Mouse (Mus musculus): ENCODE data around the gene Dnajc12. TPM values are rescaled to one million over a fixed set of nuclear protein-coding genes. Genes with fewer than 3 reads are reported as not detected.
"Not testable (repeated sequence)": the region's sequence is repeated elsewhere in the genome, so short reads cannot be mapped to it uniquely, and the experiment has no call there.

The Dnajc12 gene
- total RNA-seq (2022): 10 to 100 TPM; 17.6 to 25.0 (median 24.7) TPM

GRCm38 (mm10) chr10:63382372-63383279, at the start of gene Dnajc12:
Gene Dnajc12, plus strand, starts transcription at chr10:63382443.
- DNase-seq (ENCODE audit: low spot score in 2 of 2): peak; percentile 78 to 83

DNA sequence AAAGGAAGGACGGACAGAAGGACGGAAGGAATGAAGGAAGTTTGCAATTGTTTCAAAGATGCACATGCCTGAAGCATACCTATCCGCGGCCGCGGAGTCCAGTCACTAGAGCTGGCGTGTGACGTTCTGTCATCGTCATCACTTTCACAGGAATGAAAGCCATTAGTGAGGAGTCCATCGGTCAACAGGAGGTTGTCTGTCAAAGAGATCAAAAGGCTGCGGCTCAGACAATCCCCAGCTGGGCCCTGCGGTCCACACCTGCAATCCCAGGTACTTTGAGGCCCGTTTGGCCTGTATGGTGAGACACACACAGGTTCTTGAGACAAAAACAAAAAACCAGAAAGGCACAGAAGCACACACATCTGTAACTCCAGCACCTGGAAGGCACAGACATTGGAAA, 45.3 kb upstream of the Dnajc12 start:
- DNase-seq (ENCODE audit: low spot score in 2 of 2): no peak

- DNase-seq (ENCODE audit: low spot score in 2 of 2): no peak
These were observed 44.9 kb upstream of the Dnajc12 start for GRCm38 (mm10) chr10:63337326-63337725.

DNA sequence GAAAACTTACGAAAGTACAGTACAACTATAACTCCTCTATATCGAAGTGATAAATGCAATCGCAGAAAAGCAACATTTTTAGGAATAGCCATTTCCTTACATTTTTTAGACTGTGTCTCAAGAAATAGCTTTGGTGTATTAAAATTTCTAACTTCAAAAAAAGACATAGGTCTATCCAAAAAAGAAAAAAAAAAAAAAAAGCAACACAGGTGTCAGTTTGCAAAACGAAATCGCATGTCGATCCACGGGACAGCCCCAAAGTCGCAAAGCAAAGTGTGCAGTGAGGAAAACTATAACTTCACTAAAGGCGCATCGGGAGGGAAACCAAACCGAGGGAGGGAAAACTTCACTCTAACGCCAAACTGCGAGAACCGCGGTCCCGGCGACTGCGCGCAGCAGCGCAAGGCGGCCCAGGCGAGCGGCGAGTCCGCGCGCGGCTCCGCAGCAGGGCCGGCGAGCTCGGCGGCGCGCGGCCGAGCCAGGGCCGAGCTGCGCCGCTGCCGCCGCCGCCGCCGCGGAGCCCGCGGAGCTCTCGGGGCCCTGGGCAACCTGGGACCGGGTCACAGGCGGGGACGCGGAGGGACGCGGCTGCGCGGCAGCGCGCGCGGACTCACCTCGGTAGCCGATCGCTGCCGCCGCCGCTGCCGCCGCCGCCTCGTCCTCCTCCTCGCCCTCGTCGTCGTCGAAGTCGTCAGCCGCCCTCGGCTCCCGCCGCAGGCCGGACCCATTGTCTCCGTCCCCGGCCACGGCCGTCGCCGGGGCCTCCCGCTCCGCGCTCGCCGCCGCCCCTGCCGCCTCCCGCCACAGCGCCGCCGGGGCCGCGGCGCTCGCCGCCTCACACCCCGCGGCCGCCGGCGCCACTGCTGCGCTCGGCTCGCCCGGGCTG, 44.0 kb upstream of the Dnajc12 start:
- peak in 1 of 2 experiments; percentile 32 for DNase-seq (ENCODE audit: low spot score in 2 of 2)

DNA sequence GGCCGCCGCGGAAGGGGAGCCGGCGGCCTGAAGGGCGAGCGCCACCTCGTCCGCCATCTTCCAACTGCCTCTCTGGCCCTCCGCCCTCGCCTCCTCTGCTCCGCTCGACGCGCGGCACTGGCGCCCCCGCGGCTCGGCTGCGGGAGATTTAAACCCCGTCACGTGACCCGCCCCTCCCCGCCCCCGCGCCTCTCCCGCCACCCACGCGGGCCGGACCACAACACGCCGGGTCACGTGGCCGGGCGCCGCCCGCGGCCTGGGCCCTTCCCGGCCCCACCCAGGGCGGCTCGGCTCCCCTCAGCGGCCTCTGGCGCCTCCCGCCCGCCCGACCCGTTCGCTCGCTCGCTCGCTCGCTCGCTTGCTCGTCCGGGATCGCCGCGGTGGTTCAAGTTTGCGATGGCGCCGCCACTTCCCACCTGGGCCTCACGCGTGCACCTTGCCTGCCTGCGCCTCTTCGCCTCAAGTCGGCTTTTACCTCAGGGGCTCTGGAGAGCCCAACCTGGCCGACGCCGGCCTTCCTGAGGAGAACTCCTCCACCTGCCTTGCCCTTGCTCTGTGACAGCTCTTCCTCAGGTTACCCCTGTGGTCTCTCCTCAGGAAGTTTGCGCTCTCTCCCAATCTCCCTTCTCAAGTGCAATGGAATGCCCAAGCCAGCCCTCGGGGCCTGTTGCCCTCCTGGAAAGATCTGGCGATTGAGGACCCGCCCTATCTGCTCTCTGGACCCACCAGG, 43.2 kb upstream of the Dnajc12 start:
- DNase-seq (ENCODE audit: low spot score in 2 of 2): peak; percentile 59 to 77

GRCm38 (mm10) chr10:63341351-63341750, 40.9 kb upstream of the Dnajc12 start:
- no peak for DNase-seq (ENCODE audit: low spot score in 2 of 2)

DNA sequence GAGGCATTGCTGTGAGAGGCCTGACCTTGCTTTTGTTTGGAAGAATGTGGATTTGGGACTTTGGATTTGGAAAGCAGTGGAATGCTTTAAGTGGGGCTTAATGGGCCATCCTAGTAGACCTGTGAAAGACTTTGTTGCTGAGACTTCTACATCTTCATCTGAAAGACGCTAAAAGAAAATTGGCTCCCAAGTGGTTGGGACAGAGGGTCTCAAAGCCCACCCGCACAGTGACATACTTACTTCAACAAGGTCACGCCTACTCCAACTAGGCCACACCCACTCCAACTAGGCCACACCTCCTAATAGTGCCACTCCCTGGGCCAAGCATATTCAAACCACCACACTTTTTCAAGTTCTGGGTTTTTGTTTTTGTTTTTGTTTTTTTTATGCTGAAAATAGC, 37.5 kb upstream of the Dnajc12 start:
- no peak for DNase-seq (ENCODE audit: low spot score in 2 of 2)

DNA sequence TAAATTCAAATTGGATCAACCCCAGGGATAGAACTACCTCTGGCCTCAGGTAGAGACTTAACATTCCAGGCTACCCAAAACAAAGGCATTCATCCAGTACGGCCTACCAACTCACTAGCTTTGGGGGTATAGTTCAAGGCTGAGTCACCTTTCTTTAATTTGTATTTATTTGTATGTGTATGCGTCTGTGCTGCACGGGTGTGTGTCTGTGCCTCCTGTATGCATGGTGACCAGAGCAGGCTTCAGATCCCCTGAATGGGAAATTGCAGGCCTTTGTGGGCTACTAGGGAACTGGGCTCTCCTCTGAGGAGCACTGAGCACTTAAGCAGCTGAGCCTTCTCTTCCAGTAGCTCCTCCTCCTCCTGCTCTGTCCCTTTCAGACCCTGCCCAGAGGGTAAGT, 34.0 kb upstream of the Dnajc12 start:
- no peak for DNase-seq (ENCODE audit: low spot score in 2 of 2)

- no peak for DNase-seq (ENCODE audit: low spot score in 2 of 2)
These were observed 31.6 kb upstream of the Dnajc12 start for GRCm38 (mm10) chr10:63350666-63351065.

- not testable (repeated sequence) for DNase-seq (ENCODE audit: low spot score in 2 of 2)
These were observed 31.1 kb upstream of the Dnajc12 start for GRCm38 (mm10) chr10:63351099-63351498.

DNA sequence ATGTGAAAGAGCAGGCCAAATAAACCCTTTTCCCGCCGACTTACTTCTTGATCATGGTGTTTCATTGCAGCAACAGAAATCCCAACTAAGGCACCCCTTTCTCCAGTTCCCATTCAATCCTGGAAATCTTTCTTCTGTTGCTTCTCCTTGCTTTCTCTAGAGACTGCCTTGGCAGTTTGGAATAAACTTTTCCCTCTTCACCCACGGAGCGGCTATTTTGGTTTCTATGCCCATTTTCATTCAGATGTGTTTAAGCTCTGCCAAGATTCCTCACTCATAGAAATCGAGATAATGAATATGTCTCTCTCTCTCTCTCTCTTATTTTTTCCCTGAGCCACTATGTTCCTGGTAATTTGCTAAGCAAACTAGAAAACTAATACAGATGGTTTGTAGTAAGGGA, 30.1 kb upstream of the Dnajc12 start:
- no peak for DNase-seq (ENCODE audit: low spot score in 2 of 2)

GRCm38 (mm10) chr10:63360502-63360901, 21.7 kb upstream of the Dnajc12 start:
- no peak for DNase-seq (ENCODE audit: low spot score in 2 of 2)

GRCm38 (mm10) chr10:63365918-63366455, 16.3 kb upstream of the Dnajc12 start:
- DNase-seq (ENCODE audit: low spot score in 2 of 2): no peak

GRCm38 (mm10) chr10:63367386-63367785, 14.9 kb upstream of the Dnajc12 start:
- DNase-seq (ENCODE audit: low spot score in 2 of 2): no peak

GRCm38 (mm10) chr10:63368041-63368440, 14.2 kb upstream of the Dnajc12 start:
- no peak for DNase-seq (ENCODE audit: low spot score in 2 of 2)

- no peak for DNase-seq (ENCODE audit: low spot score in 2 of 2)
These were observed 5.9 kb upstream of the Dnajc12 start for GRCm38 (mm10) chr10:63376303-63376702.

DNA sequence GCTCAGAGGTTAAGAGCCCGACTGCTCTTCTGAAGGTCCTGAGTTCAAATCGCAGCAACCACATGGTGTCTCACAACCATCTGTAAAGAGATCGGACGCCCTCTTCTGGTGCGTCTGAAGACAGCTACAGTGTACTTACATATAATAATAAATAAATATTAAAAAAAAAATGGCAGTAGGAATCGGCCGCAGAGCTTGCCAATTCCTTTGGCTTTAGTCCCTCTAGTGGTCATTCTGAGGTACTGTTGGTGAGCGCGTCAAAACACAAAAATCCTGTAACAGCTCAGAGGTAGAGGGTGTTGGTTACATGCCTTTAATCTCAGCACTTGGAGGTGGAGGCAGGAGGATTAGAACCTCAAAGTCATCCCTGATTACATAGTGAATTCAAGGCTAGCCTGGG, 4.8 kb upstream of the Dnajc12 start:
- peak in 1 of 2 experiments; percentile 62 for DNase-seq (ENCODE audit: low spot score in 2 of 2)

GRCm38 (mm10) chr10:63378948-63379680, 3.1 kb upstream of the Dnajc12 start:
- no peak for DNase-seq (ENCODE audit: low spot score in 2 of 2)

DNA sequence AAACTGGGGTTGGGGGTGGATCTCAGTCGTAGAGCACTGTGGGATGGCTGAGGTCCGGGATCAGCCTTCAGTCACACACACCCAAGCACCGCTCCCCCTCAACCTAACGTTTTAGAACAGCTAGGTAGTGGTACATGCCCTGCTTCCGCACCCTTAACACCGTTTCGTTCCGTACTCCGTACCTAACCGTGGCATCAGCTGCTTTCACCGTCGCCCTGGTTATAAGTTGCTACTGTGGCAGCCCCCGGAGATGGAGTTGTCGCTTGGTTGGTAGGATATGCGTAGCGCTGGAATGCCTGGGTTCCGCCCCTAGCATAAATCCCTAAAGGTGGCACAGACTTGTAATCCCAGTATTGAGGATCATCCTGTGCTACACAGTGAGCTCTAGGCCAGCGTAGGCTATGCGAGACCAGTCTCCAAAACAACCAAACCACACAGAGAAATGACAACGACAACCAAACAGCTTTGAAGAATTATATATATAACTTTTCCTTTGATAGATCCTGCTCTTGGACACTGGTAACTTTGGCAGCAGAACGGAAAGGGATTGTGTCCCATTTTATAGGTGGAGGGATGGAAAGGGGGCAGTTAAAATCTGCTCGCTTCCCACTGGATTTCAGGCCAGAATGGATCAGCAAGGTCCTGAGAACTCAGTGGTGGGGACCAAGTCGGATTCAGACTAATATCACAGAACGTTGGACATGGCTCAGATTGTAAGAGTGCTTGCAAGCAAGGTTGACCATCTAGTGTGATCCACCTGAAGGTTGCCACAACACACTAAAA, 554 bp upstream of the Dnajc12 start, which contains the start of gene Sirt1:
Gene Sirt1, minus strand, starts transcription at position 207 of the 783 bp plus-strand sequence.
- DNase-seq (ENCODE audit: low spot score in 2 of 2): peak in 1 of 2 experiments; percentile 10

All from layer of hippocampus, adult 8-10 months (tissue).